Mouse (Mus musculus) spleen, adult 2 months (tissue): Measurements from ENCODE around the gene Gtpbp3.

Source experiments
- CTCF ChIP-seq: fragments of 200-500 bp; IDR thresholded peaks from 2 replicates; pipeline ENCODE4 v1.5.1; 2011; ENCODE audit warnings: mild to moderate bottlenecking, inconsistent platforms; ENCODE audit not compliant: insufficient read depth, insufficient read length, insufficient replicate concordance; ENCODE audit errors: extremely low read depth
- POLR2A ChIP-seq: fragments of 200-500 bp; IDR thresholded peaks from 2 replicates; pipeline ENCODE4 v1.6.1; 2011; ENCODE audit warnings: low read depth, low read length, inconsistent platforms

GRCm38 (mm10) chr8:71498816-71499690 is 11.2 kb downstream of the Gtpbp3 start:
- TF ChIP-seq CTCF, result no peak
- no peak for TF ChIP-seq POLR2A
